Mouse (Mus musculus): Measurements from ENCODE around the gene Rnf225. TPM values are rescaled to one million over a fixed set of nuclear protein-coding genes. Genes with fewer than 3 reads are reported as not detected.

The Rnf225 gene
- polyA plus RNA-seq, 2 experiments, result 0.09 to 0.55 TPM

GRCm38 (mm10) chr7:12943488-12943887 is 16.3 kb downstream of the Rnf225 start:
- Histone ChIP-seq H3K9ac (replicated peaks) (no peak overlapping the region), H3K36me3 (replicated peaks; ENCODE audit: control insufficient read depth, insufficient read depth, low read depth) (no peaks in the 10 kb centered on the region), H3K27ac (no peak overlapping the region), H3K4me3 (ENCODE audit: insufficient read depth in 1 of 2, low read depth in 2 of 2, low read length in 2 of 2) (no peak overlapping the region), H3K4me2 (ENCODE audit: low read depth) (no peak overlapping the region), H3K27me3 (ENCODE audit: control insufficient read depth, insufficient read depth, low read length) (no peaks in the 10 kb centered on the region), H3K4me1 (replicated peaks; ENCODE audit: control insufficient read depth in 2 of 2, insufficient read depth in 2 of 2, low read length in 1 of 2) (peaks cover 0 to under 1% of the 10 kb centered on the region in 2 experiments; a peak in 1 of 4 replicates), H3K9me3 (ENCODE audit: control insufficient read depth, low read length) (no peaks in the 10 kb centered on the region)
- TF ChIP-seq CTCF (IDR thresholded peaks at IDR 0.05; ENCODE audit: low read depth) (peak; percentile 53), EP300 (IDR thresholded peaks at IDR 0.05; ENCODE audit: low read depth) (no peak)
- ATAC-seq (ENCODE audit: insufficient read depth) (no peak), DNase-seq (ENCODE audit: low read depth in 3 of 3, low spot score in 3 of 3) (no peak)

- H3K4me2 ChIP-seq (ENCODE audit: low read depth), result peak overlapping the region; percentile 97
- H3K4me3 ChIP-seq (ENCODE audit: insufficient read depth in 1 of 2, low read depth in 2 of 2, low read length in 2 of 2), result peak overlapping the region; percentile 78 to 98
- H3K9ac ChIP-seq (replicated peaks), result peak overlapping the region; percentile 89
- 8% methylated on average over 35 of the region's 35 CpGs for WGBS (ENCODE audit: insufficient replicate concordance)
- no peaks in the 10 kb centered on the region for H3K27me3 ChIP-seq (ENCODE audit: control insufficient read depth, insufficient read depth, low read length)
- peak overlapping the region; percentile 79 for H3K27ac ChIP-seq
- no peaks in the 10 kb centered on the region for H3K36me3 ChIP-seq (replicated peaks; ENCODE audit: control insufficient read depth, insufficient read depth, low read depth)
- ATAC-seq (ENCODE audit: insufficient read depth) (peak; percentile 97), DNase-seq (ENCODE audit: low read depth in 3 of 3, low spot score in 3 of 3) (peak; percentile 98 to 99 (median 98))
- H3K4me1 ChIP-seq (replicated peaks; ENCODE audit: control insufficient read depth in 2 of 2, insufficient read depth in 2 of 2, low read length in 1 of 2), result peaks cover 16 to 17% of the 10 kb centered on the region in 2 experiments
- TF ChIP-seq CTCF (IDR thresholded peaks at IDR 0.05; ENCODE audit: low read depth) (peak; percentile 36; the same call in 1 of the 2 replicates), EP300 (IDR thresholded peaks at IDR 0.05; ENCODE audit: low read depth) (no peak)
- no peaks in the 10 kb centered on the region for H3K9me3 ChIP-seq (ENCODE audit: control insufficient read depth, low read length)
Observed at GRCm38 (mm10) chr7:12949032-12949871, 22.0 kb downstream of the Rnf225 start.

GRCm38 (mm10) chr7:12949872-12950229 is 22.6 kb downstream of the Rnf225 start:
- Histone ChIP-seq H3K9me3 (ENCODE audit: control insufficient read depth, low read length) (no peaks in the 10 kb centered on the region), H3K4me3 (ENCODE audit: insufficient read depth in 1 of 2, low read depth in 2 of 2, low read length in 2 of 2) (peak overlapping the region; percentile 78 to 98), H3K4me2 (ENCODE audit: low read depth) (peak overlapping the region; percentile 97), H3K27ac (peak overlapping the region; percentile 79), H3K4me1 (replicated peaks; ENCODE audit: control insufficient read depth in 2 of 2, insufficient read depth in 2 of 2, low read length in 1 of 2) (peaks cover 16 to 19% of the 10 kb centered on the region in 2 experiments), H3K9ac (replicated peaks) (peak overlapping the region; percentile 89), H3K36me3 (replicated peaks; ENCODE audit: control insufficient read depth, insufficient read depth, low read depth) (no peaks in the 10 kb centered on the region), H3K27me3 (ENCODE audit: control insufficient read depth, insufficient read depth, low read length) (no peaks in the 10 kb centered on the region)
- TF ChIP-seq CTCF (IDR thresholded peaks at IDR 0.05; ENCODE audit: low read depth), result no peak
- TF ChIP-seq EP300 (IDR thresholded peaks at IDR 0.05; ENCODE audit: low read depth), result no peak
- under 1% methylated on average over 16 of the region's 16 CpGs for WGBS (ENCODE audit: insufficient replicate concordance)
- peak; percentile 52 for ATAC-seq (ENCODE audit: insufficient read depth)
- DNase-seq (ENCODE audit: low read depth in 3 of 3, low spot score in 3 of 3), result no peak

- H3K27ac ChIP-seq, result no peak overlapping the region
- no peak overlapping the region for H3K4me2 ChIP-seq (ENCODE audit: low read depth)
- ATAC-seq (ENCODE audit: insufficient read depth) (peak; percentile 57; the same call in 1 of the 2 replicates), DNase-seq (ENCODE audit: low read depth in 3 of 3, low spot score in 3 of 3) (no peak)
- TF ChIP-seq EP300 (IDR thresholded peaks at IDR 0.05; ENCODE audit: low read depth) (no peak), CTCF (IDR thresholded peaks at IDR 0.05; ENCODE audit: low read depth) (peak; percentile 53)
- H3K4me1 ChIP-seq (replicated peaks; ENCODE audit: control insufficient read depth in 2 of 2, insufficient read depth in 2 of 2, low read length in 1 of 2), result peaks cover 8 to 14% of the 10 kb centered on the region in 2 experiments
- no peaks in the 10 kb centered on the region for H3K9me3 ChIP-seq (ENCODE audit: control insufficient read depth, low read length)
- no peaks in the 10 kb centered on the region for H3K27me3 ChIP-seq (ENCODE audit: control insufficient read depth, insufficient read depth, low read length)
- H3K36me3 ChIP-seq (replicated peaks; ENCODE audit: control insufficient read depth, insufficient read depth, low read depth), result no peaks in the 10 kb centered on the region
- 11% methylated on average over 3 of the region's 3 CpGs for WGBS (ENCODE audit: insufficient replicate concordance)
- no peak overlapping the region for H3K9ac ChIP-seq (replicated peaks)
- H3K4me3 ChIP-seq (ENCODE audit: insufficient read depth in 1 of 2, low read depth in 2 of 2, low read length in 2 of 2), result no peak overlapping the region
Observed at GRCm38 (mm10) chr7:12954896-12955295, 27.7 kb downstream of the Rnf225 start.

GRCm38 (mm10) chr7:12957511-12957910 is 30.3 kb downstream of the Rnf225 start:
- no peak overlapping the region for H3K27ac ChIP-seq
- TF ChIP-seq CTCF (IDR thresholded peaks at IDR 0.05; ENCODE audit: low read depth) (no peak), EP300 (IDR thresholded peaks at IDR 0.05; ENCODE audit: low read depth) (no peak)
- H3K4me3 ChIP-seq (ENCODE audit: insufficient read depth in 1 of 2, low read depth in 2 of 2, low read length in 2 of 2), result no peak overlapping the region
- no peaks in the 10 kb centered on the region for H3K9me3 ChIP-seq (ENCODE audit: control insufficient read depth, low read length)
- ATAC-seq (ENCODE audit: insufficient read depth) (no peak), DNase-seq (ENCODE audit: low read depth in 3 of 3, low spot score in 3 of 3) (no peak)
- H3K4me2 ChIP-seq (ENCODE audit: low read depth), result no peak overlapping the region
- 55% methylated on average over 5 of the region's 5 CpGs for WGBS (ENCODE audit: insufficient replicate concordance)
- H3K36me3 ChIP-seq (replicated peaks; ENCODE audit: control insufficient read depth, insufficient read depth, low read depth), result no peaks in the 10 kb centered on the region
- H3K4me1 ChIP-seq (replicated peaks; ENCODE audit: control insufficient read depth in 2 of 2, insufficient read depth in 2 of 2, low read length in 1 of 2), result peaks cover 0 to 4% of the 10 kb centered on the region in 2 experiments; a peak in 1 of 4 replicates
- no peak overlapping the region for H3K9ac ChIP-seq (replicated peaks)
- no peaks in the 10 kb centered on the region for H3K27me3 ChIP-seq (ENCODE audit: control insufficient read depth, insufficient read depth, low read length)
